Mouse (Mus musculus) hindbrain, embryonic 15.5 days (tissue): ENCODE measurements at regions not wholly inside any gene's neighbourhood (a gene's known extent, or its start where the extent isn't known, plus 50 kb on each side); places are given as distances from the start of the nearest gene placed in this dataset.

Experiments used
- ATAC-seq: fragments of 200-750 bp; cut with Nextera tagmentation; 2 replicates; pipeline ENCODE4 v1.8.0; 2017; ENCODE audit warnings: low read depth, moderate number of reproducible peaks, moderate TSS enrichment; ENCODE audit not compliant: low FRiP score
- H3K27ac ChIP-seq: fragments of 300-500 bp; sonication (generic); replicated peaks from 2 replicates; pipeline ENCODE4 v1.5.1; 2015; ENCODE audit warnings: mild to moderate bottlenecking, inconsistent platforms
- H3K27me3 ChIP-seq: fragments of 300-500 bp; sonication (generic); 2 replicates; pipeline ENCODE4 v1.6.1; 2015; ENCODE audit warnings: control low read depth, inconsistent platforms
- H3K36me3 ChIP-seq: fragments of 300-500 bp; sonication (generic); 2 replicates; pipeline ENCODE4 v1.6.1; 2015; ENCODE audit warnings: control low read depth, inconsistent platforms
- H3K4me1 ChIP-seq: fragments of 300-500 bp; sonication (generic); replicated peaks from 2 replicates; pipeline ENCODE4 v1.6.1; 2015; ENCODE audit warnings: control low read depth, inconsistent platforms
- H3K4me2 ChIP-seq: fragments of 300-500 bp; sonication (generic); 2 replicates; pipeline ENCODE4 v1.6.1; 2015; ENCODE audit warnings: moderate library complexity, mild to moderate bottlenecking, inconsistent platforms
- H3K4me3 ChIP-seq: fragments of 300-500 bp; sonication (generic); 2 replicates; pipeline ENCODE4 v1.5.1; 2015; ENCODE audit warnings: mild to moderate bottlenecking, inconsistent platforms
- H3K9ac ChIP-seq: fragments of 300-500 bp; sonication (generic); 2 replicates; pipeline ENCODE4 v1.6.1; 2015; ENCODE audit warnings: inconsistent platforms
- H3K9me3 ChIP-seq: fragments of 300-500 bp; sonication (generic); 2 replicates; pipeline ENCODE4 v1.6.1; 2016; ENCODE audit warnings: control low read depth, inconsistent platforms
- WGBS: fragments of 180-500 bp; shearing (Covaris S2); methylation state at CpG from one replicate; pipeline ENCODE4 v1.1.7; 2015; 5-methylcytosine and 5-hydroxymethylcytosine counted together

DNA sequence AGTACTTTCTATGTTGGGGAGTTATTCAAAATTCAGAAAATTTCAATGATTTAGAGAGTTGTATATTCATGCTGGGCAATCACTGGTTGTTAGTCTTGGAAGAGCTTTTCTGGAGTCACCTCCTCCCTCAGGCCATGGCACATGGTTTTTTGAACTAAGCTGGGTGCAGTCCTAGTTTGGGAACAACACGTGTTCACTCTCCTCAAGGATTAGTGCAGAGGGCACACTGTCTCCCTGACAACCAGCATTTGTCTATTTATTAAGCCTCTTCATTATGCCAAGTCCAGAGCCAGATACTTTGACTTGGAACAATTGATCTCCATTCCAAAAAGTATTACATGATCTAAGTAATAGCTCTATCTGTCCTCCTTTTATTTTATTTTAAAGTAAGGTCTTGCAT, 256.7 kb upstream of the Plxna2 start:
- H3K4me3 ChIP-seq: no peak overlapping the region
- H3K9me3 ChIP-seq: no peaks in the 10 kb centered on the region
- no peak overlapping the region for H3K27ac ChIP-seq
- no peak for ATAC-seq
- H3K9ac ChIP-seq: no peak overlapping the region
- H3K27me3 ChIP-seq: no peaks in the 10 kb centered on the region
- H3K4me1 ChIP-seq: no peaks in the 10 kb centered on the region; the same call in 1 of the 2 replicates
- no peaks in the 10 kb centered on the region for H3K36me3 ChIP-seq
- no peak overlapping the region for H3K4me2 ChIP-seq
- WGBS: 26% methylated on average over 1 of the region's 1 CpGs

- Histone ChIP-seq H3K9ac (no peak overlapping the region), H3K4me1 (no peaks in the 10 kb centered on the region), H3K4me3 (no peak overlapping the region), H3K27me3 (no peaks in the 10 kb centered on the region), H3K9me3 (no peaks in the 10 kb centered on the region), H3K27ac (no peak overlapping the region), H3K36me3 (no peaks in the 10 kb centered on the region), H3K4me2 (no peak overlapping the region)
- 69% methylated on average over 1 of the region's 1 CpGs for WGBS
- ATAC-seq: no peak
These were observed 263.5 kb upstream of the Plxna2 start for GRCm38 (mm10) chr1:194354332-194355120.

DNA sequence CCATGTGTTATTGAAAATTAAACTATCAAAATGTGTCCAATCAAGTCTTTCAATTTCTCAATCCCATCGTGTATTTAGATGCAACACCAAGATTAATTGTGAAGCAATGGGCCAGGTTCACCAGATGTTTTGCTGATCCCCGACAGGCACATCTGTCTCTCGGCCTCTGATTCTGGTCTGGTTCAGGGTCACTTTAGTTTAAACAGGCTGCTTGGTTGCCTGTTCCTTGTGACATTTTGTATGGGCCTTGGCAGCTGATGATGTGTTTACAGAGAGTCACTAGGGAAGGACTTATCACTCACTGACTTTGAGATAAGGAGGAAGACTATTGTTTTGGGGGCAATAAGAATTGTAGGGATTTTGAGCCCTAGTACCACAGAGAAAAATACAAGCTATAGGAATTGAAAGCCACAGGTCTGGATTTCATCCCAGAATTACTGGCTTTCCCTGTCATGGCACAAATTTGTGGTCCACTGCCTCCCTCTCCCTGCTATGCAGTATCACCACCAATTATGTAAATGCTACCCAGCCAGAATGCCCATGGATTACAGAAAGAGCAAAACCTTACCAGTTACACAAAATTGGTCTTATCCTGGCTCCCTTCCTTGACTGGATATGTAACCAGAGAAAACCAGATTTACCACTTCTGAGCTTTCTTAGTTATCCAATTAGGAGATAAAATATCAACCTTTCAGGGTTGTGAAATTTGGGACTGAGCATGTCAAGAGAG, 272.5 kb upstream of the Plxna2 start:
- no peak overlapping the region for H3K4me2 ChIP-seq
- ATAC-seq: no peak
- 79% methylated on average over 3 of the region's 3 CpGs for WGBS
- H3K4me1 ChIP-seq: no peaks in the 10 kb centered on the region
- H3K4me3 ChIP-seq: no peak overlapping the region
- H3K9ac ChIP-seq: no peak overlapping the region
- no peaks in the 10 kb centered on the region for H3K36me3 ChIP-seq
- H3K9me3 ChIP-seq: no peaks in the 10 kb centered on the region
- no peaks in the 10 kb centered on the region for H3K27me3 ChIP-seq
- no peak overlapping the region for H3K27ac ChIP-seq

DNA sequence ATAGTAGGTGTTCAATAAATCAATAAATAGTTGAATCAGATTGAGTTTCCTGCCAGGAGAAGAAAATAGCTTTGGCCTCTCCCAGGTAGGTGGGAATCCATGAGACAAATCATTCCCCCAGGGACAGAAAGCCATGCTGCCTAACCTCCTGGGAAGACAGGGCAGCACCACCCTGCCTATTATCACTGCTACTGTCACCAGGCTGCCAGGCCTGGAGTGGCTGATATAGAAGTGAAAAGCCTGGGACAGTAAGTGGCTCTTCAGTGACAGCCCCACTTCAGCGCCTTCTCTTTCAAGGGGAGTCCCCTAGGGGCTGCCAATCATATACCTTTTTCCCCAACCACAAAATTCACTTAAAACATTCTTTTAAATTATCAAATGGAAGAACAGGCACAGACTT, 275.4 kb upstream of the Plxna2 start:
- no peak for ATAC-seq

GRCm38 (mm10) chr1:194341758-194342157, 276.3 kb upstream of the Plxna2 start:
- no peak overlapping the region for H3K27ac ChIP-seq

More for the DNA sequence above, 275.4 kb upstream of the Plxna2 start:
- Histone ChIP-seq H3K4me3 (no peak overlapping the region), H3K4me1 (no peaks in the 10 kb centered on the region), H3K36me3 (no peaks in the 10 kb centered on the region), H3K9me3 (no peaks in the 10 kb centered on the region), H3K27ac (no peak overlapping the region), H3K4me2 (no peak overlapping the region), H3K27me3 (no peaks in the 10 kb centered on the region), H3K9ac (no peak overlapping the region)
- 79% methylated on average over 1 of the region's 1 CpGs for WGBS

DNA sequence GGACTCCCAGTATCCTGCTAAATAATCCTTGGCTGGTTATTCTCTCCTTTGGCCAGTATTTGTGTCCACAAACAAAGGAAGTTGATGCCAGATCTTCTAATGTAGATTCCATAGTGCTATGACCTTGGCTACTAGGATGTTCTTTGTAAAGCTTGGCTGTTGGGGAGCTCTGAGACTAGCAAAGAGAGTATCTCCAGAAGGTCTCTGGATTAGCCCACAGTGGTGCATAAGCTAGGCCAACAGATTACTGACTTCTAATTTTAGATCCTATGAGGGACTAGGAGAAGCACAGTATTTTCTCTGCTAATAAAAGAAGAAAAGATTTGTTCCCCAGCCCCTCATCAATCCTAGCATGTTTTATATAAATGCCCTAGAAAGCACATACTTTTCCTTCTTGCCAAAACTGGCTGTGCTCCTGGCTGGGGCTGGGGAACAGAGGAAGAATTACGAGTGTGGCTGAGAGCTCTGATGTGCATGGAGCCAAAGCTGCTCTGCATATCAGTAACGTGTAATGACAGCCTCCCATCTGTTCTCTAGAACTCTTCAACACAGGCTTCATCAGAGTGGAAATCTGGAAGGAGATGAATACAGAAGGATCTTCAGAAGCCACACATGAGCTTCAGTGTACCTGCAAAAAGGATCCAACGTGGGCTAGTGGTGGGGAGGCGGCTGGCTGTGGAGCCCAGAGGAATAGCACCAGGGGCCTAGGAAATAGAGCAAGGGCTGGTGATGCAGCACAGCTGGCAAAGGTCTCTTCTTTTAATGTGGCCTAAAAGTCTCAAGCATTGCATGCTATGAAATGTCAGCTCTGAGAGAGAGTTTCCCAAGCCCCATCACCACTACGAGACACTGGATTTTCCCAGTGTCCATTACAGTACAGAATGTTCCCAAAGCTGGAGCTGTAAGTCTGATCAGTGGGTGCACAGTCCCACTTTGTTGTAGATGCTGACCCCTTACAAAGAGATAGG, 283.0 kb upstream of the Plxna2 start:
- Histone ChIP-seq H3K9ac (no peak overlapping the region), H3K36me3 (no peaks in the 10 kb centered on the region), H3K4me3 (no peak overlapping the region), H3K4me2 (no peak overlapping the region), H3K27me3 (no peaks in the 10 kb centered on the region), H3K9me3 (no peaks in the 10 kb centered on the region), H3K27ac (peak overlapping the region; percentile 59; the same call in 1 of the 2 replicates), H3K4me1 (0 out of 2 replicates have a peak, but pooled peaks cover 8% of the 10 kb centered on the region)
- no peak for ATAC-seq
- 57% methylated on average over 5 of the region's 5 CpGs for WGBS

More at GRCm38 (mm10) chr1:194341758-194342157, 276.3 kb upstream of the Plxna2 start:
- Histone ChIP-seq H3K4me2 (no peak overlapping the region), H3K4me3 (no peak overlapping the region), H3K36me3 (no peaks in the 10 kb centered on the region), H3K9me3 (no peaks in the 10 kb centered on the region), H3K27me3 (no peaks in the 10 kb centered on the region), H3K4me1 (no peaks in the 10 kb centered on the region), H3K9ac (no peak overlapping the region)
- ATAC-seq: no peak
- 45% methylated on average over 3 of the region's 3 CpGs for WGBS

GRCm38 (mm10) chr1:194332639-194333038, 285.4 kb upstream of the Plxna2 start:
- Histone ChIP-seq H3K4me2 (no peak overlapping the region), H3K27me3 (no peaks in the 10 kb centered on the region), H3K9ac (no peak overlapping the region), H3K36me3 (no peaks in the 10 kb centered on the region), H3K4me1 (0 out of 2 replicates have a peak, but pooled peaks cover 8% of the 10 kb centered on the region), H3K27ac (no peak overlapping the region), H3K4me3 (no peak overlapping the region), H3K9me3 (no peaks in the 10 kb centered on the region)
- ATAC-seq: no peak

DNA sequence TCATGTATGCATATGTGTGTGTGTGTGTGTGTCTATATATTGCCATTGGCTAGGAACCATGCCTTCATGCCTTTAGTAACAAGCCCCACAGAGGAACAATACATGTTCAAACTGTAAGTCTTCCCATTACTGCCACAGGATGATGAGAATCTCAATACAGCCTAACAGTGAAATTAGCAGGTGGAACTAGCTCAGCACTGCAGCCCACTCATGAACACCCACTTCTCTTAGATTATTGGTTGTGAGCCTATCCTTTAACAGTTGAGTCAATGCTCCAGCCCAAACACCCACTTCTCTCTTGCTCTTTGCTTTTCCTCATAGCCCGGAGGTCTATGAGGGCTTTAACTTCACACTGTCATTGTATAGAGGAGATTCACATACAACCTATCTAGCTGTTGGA, 287.5 kb upstream of the Plxna2 start:
- H3K9ac ChIP-seq: no peak overlapping the region
- H3K4me2 ChIP-seq: no peak overlapping the region
- H3K9me3 ChIP-seq: no peaks in the 10 kb centered on the region
- no peaks in the 10 kb centered on the region for H3K27me3 ChIP-seq
- H3K4me3 ChIP-seq: no peak overlapping the region
- ATAC-seq: no peak
- H3K27ac ChIP-seq: no peak overlapping the region
- 0 out of 2 replicates have a peak, but pooled peaks cover 7% of the 10 kb centered on the region for H3K4me1 ChIP-seq
- no peaks in the 10 kb centered on the region for H3K36me3 ChIP-seq
- 100% methylated on average over 1 of the region's 1 CpGs for WGBS

DNA sequence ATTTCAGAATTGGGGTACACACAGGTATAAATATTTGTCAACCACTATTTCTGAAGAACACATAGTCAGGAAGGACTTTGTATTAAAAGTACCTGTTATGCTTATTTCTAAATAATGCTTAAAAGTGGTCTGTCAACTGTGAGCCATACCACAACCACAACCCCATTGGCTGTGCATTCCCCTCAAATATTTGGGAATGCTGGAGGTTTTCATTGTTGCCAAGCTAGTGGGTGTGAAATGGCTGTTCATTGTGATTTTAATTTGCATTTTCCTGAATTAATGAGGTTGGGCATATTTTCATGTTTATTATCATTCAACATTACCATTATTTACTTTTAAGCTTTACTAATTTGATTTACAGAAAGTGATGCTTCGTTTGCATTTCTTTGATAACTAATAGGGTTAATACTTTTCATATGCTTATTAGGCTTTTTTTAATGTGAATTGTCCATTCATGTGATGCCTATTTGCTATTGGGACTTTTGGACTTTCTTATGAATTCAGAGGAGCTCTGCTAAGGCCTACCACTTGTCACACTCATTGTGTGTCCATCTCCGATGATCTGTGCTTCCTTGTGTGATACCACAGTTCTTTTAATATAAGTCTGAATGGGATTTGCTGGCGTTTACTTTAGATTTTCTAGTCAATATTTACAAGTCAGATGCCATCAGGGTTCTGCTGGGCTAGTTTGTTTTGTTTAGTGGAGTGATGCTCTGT, 297.5 kb upstream of the Plxna2 start:
- H3K27me3 ChIP-seq: no peaks in the 10 kb centered on the region
- H3K36me3 ChIP-seq: no peaks in the 10 kb centered on the region
- H3K9ac ChIP-seq: no peak overlapping the region
- H3K4me2 ChIP-seq: no peak overlapping the region
- 33% methylated on average over 3 of the region's 3 CpGs for WGBS
- no peak overlapping the region for H3K4me3 ChIP-seq
- H3K9me3 ChIP-seq: no peaks in the 10 kb centered on the region
- no peaks in the 10 kb centered on the region for H3K4me1 ChIP-seq
- no peak overlapping the region for H3K27ac ChIP-seq
- ATAC-seq: no peak

- no peaks in the 10 kb centered on the region for H3K27me3 ChIP-seq
- H3K9me3 ChIP-seq: no peaks in the 10 kb centered on the region
- no peak overlapping the region for H3K9ac ChIP-seq
- H3K36me3 ChIP-seq: no peaks in the 10 kb centered on the region
- no peak for ATAC-seq
- H3K4me2 ChIP-seq: no peak overlapping the region
- H3K27ac ChIP-seq: no peak overlapping the region
- H3K4me1 ChIP-seq: no peaks in the 10 kb centered on the region
- H3K4me3 ChIP-seq: no peak overlapping the region
These were observed 299.7 kb upstream of the Plxna2 start for GRCm38 (mm10) chr1:194318351-194318750.

- WGBS: 83% methylated on average over 2 of the region's 2 CpGs
- ATAC-seq: no peak
- no peak overlapping the region for H3K9ac ChIP-seq
- H3K4me2 ChIP-seq: no peak overlapping the region
- H3K27ac ChIP-seq: no peak overlapping the region
- H3K36me3 ChIP-seq: no peaks in the 10 kb centered on the region
- H3K9me3 ChIP-seq: no peaks in the 10 kb centered on the region
- H3K4me3 ChIP-seq: no peak overlapping the region
- no peaks in the 10 kb centered on the region for H3K27me3 ChIP-seq
- H3K4me1 ChIP-seq: no peaks in the 10 kb centered on the region
These were observed 302.4 kb upstream of the Plxna2 start for GRCm38 (mm10) chr1:194315593-194315992.
